In the genomic region with DNA sequence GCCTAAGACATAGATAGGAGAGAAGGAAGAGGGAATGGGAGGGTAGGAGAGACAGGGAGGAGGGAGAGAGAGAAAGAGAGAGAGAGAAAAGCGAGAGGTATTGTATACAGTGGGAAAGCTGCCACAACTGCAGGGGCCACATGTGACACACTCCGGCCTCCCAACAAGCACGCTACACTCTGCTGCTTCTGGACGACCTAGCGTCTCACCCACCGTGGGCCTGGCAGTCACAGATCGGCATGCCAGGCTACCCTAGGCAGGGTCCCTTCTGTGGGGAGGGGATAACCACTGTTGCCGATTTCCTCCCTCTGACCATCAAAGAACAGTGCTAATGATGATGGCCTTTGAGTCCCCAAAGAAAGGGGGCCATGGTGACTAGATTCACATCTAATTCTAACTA, we compare ENCODE assay signal across 26 mouse cellular contexts. TPM values are rescaled to one million over a fixed set of nuclear protein-coding genes. Genes with fewer than 3 reads are reported as not detected.
"Had no signal": no experiment of that assay in that cellular context is flagged by ENCODE, and none has a peak within 500 bp of the region (broad histone marks: within the 10 kb centered on the region; RNA-seq: fewer than 3 reads in every experiment).

No protein-coding gene starts in this region.

- H3K9ac ChIP-seq: forebrain, postnatal 0 days; heart, embryonic 12.5 days; hindbrain, embryonic 13.5 days; hindbrain, embryonic 15.5 days; kidney, embryonic 15.5 days; limb, embryonic 13.5 days; limb, embryonic 15.5 days had no signal

- H3K27me3 ChIP-seq: heart, embryonic 12.5 days; hindbrain, embryonic 13.5 days; hindbrain, embryonic 15.5 days; kidney, embryonic 15.5 days; limb, embryonic 13.5 days; limb, embryonic 15.5 days had no signal

- H3K36me3 ChIP-seq: limb, embryonic 15.5 days had no signal

- H3K27ac ChIP-seq: heart, adult 2 months; hindbrain, embryonic 13.5 days; hindbrain, embryonic 15.5 days; hindbrain, postnatal 0 days; kidney, embryonic 15.5 days; limb, embryonic 13.5 days; limb, embryonic 15.5 days had no signal

- H3K4me3 ChIP-seq: heart, adult 2 months; heart, embryonic 12.5 days; hindbrain, embryonic 13.5 days; hindbrain, embryonic 15.5 days; kidney, embryonic 15.5 days; limb, embryonic 13.5 days; limb, embryonic 15.5 days had no signal

- ATAC-seq: forebrain, postnatal 0 days; hindbrain, postnatal 0 days; intestine, embryonic 16.5 days had no signal

- H3K4me2 ChIP-seq: heart, embryonic 12.5 days; hindbrain, embryonic 13.5 days; hindbrain, embryonic 15.5 days; kidney, embryonic 15.5 days; limb, embryonic 13.5 days; limb, embryonic 15.5 days had no signal

- DNase-seq: forebrain, postnatal 0 days; gastrocnemius, postnatal 14 days; gastrocnemius, postnatal 36 days; heart, adult 11 months; heart, adult 2 months; heart, postnatal 36 days; kidney, adult 11 months; kidney, adult 2 months; kidney, adult 9 months; layer of hippocampus, adult 9-11 months; layer of hippocampus, postnatal 36 days; left cerebral cortex, postnatal 4 days had no signal

- H3K4me1 ChIP-seq: heart, embryonic 12.5 days; hindbrain, embryonic 13.5 days; hindbrain, embryonic 15.5 days; kidney, embryonic 15.5 days; limb, embryonic 13.5 days; limb, embryonic 15.5 days had no signal

- H3K9me3 ChIP-seq: heart, embryonic 12.5 days; hindbrain, embryonic 13.5 days; hindbrain, embryonic 15.5 days; kidney, embryonic 15.5 days; limb, embryonic 13.5 days; limb, embryonic 15.5 days had no signal

RNA-seq across cellular contexts. Expression of gene Fndc9, which starts 23.4 kb away (rescaled TPM):
- total RNA-seq: gastrocnemius, adult 18-20 months; gastrocnemius, adult 8-10 months; gastrocnemius, postnatal 14 days; gastrocnemius, postnatal 36 days; heart, adult 2 months; heart, postnatal 10 days; heart, postnatal 36 days; hematopoietic stem cell, adult 5-6 weeks; liver, adult 2 months had no signal
- polyA plus RNA-seq: heart, adult 2 months; kidney, adult 2 months; large intestine, adult 2 months; liver, adult 2 months had no signal
